Mouse (Mus musculus) forelimb bud, embryonic 11.5 days (tissue): Measurements from ENCODE around the gene Chst3.
"Not testable (repeated sequence)": the region's sequence is repeated elsewhere in the genome, so short reads cannot be mapped to it uniquely, and the experiment has no call there.

ENCODE experiments used
- DNase-seq: peaks from one replicate; pipeline ENCODE4 v3.0.0-alpha.2; 2012; ENCODE audit warnings: low read depth, low spot score

Chst3 gene

GRCm38 (mm10) chr10:60234006-60234405, 14.9 kb upstream of the Chst3 start:
- DNase-seq, result no peak

- DNase-seq, result no peak
Measured at GRCm38 (mm10) chr10:60230321-60231088, 11.4 kb upstream of the Chst3 start.

GRCm38 (mm10) chr10:60229113-60229512, 10.1 kb upstream of the Chst3 start:
- no peak for DNase-seq

DNA sequence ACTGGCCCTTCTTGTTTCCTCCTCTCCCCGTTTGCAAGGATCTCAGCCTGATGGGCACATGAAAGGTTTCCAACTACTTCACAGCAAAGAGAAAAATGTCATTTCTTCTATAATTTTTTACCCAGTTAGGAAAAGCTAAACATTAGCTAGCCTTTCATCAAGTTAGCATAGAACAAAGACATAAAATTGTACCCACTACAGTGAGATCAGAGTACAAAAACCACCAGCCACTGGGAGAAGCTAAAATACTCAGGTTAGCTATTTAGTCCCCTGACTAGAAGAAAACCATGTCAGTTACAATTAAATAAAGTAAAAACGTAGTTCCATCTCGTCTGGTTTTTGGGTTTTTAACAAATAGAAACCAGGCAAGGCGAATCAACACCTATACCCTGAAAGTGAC, 8.6 kb upstream of the Chst3 start:
- no peak for DNase-seq

DNA sequence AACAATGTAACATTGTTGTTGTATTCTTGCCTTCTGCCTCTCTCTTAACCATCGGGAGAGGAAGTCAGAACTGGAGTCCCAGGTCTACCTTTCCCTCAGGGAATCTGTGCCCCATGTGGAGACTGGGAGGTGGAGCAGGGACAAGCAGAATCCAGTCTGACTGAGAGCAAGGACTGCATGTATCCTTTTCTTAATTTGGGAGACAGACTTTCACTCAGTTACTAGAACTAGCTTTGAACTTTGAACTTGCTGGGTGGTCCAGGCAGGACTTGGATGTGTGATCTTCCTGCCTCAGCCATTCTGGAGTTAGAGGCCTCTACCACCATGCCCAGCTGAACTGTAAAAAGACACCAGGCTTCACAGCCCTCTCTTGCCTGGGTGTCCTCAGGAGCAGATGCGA, 5.5 kb upstream of the Chst3 start:
- DNase-seq, result no peak

GRCm38 (mm10) chr10:60221571-60222259, 2.7 kb upstream of the Chst3 start:
- not testable (repeated sequence) for DNase-seq

- no peak for DNase-seq
Measured at GRCm38 (mm10) chr10:60220607-60221006, 1.5 kb upstream of the Chst3 start.

DNA sequence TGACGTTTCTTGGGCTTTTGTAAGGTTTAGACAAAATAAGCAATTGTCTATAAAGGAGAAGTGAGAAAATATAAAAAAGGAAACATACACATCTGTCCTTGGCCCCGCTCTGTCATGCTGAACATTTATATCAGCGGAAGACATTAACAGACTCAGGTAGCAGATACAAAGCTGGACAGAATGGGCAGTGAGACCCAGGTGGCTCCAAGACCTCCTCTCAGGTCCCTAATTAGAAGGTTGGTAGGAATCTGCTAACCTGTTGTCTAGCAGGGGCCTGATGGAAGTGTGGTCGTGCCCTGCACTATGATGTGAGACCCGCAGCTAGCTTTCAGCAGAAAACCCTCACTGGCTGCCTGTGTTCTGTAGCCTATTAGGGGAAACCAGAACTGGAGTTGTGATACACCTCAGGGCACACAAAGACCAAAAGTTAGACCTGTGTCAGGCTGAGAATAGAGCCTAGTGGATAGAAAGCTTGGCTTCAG, 1.0 kb upstream of the Chst3 start:
- DNase-seq, result no peak

- DNase-seq, result no peak
Measured at GRCm38 (mm10) chr10:60218033-60218590, 948 bp downstream of the Chst3 start.

GRCm38 (mm10) chr10:60216331-60217095, 2.5 kb downstream of the Chst3 start:
- DNase-seq, result no peak

GRCm38 (mm10) chr10:60215077-60215960, 3.7 kb downstream of the Chst3 start:
- DNase-seq, result no peak

DNA sequence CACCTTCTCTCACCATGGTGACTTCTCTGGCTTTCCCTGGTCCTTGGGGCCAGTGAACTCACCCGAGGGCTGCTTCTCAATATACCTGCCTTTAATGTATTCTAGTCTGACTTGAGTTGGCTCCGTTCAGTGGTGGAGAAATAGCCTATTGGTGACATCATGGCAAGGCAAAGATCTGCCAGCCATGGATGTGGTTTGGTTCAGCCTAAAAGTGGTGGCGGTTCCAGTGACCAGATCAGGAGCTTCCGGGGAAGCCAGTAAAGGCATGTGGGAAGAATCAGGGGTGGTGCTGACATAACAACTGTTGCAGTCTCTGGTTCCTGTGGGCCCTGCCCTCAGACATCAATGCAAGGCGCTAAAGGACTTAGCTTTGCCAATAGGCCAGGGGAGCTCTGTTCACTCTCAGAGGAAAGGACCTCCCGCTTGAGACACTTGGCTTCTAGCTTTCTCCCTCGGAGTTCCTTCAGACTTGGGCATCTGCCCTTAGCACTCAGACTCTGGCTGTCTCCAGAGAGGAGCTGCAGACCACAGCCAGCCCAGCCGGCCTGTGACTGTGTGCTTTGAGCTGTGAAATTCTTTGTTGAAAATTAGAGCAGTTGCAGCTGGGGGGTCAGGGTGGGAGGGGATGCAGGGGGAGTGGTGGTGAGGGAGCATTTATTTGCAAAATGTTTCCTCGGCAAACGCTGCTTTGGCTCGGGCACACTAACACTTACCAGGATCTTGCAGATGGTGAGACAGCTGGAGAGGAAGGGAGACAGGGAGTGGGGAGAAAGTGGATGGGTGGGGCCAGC, 6.3 kb downstream of the Chst3 start:
- DNase-seq, result no peak

DNA sequence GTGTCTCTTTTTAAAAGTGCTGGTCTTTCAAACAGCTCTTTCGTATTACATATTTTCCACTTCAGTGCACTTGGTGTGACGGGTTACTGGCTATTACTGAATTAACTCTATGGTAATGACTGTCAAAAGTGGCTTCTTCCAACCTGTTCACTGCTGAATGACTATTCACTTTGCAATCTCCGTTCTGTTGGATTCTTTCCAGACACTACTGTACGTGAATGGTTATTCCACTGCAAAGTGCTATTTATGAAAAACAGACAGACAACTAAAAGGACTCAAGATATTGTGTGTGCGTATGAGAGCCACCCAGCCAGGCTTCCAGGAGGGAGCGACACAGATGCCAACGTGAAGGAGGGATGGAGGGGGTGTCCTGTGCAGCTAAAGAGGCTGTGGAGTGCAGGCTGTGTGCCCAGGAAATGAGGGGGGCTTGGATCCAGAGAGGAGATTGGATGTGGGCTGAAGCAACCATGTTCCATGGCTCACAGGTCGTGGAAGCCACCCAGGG, 7.5 kb downstream of the Chst3 start:
- no peak for DNase-seq

GRCm38 (mm10) chr10:60210468-60210867, 8.6 kb downstream of the Chst3 start:
- no peak for DNase-seq

DNA sequence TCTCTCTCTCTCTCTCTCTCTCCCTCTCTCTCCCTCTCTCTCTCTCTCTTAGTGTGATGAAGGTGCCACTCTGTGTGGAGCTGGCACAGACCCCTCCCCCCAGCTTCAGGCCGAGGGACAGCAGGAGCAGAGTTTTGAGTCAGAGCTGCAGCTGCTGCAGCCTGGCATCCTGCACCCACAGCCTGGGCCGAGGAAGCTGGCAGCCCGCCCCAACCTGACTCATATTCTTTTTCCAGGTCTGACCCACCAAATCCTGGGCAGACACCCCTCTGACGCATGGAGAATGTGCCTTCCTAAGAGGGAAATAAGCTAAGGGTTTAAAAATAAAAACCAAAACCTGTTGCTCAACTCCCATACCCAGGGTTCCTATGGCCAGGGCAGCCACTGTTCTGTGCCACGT, 9.8 kb downstream of the Chst3 start:
- DNase-seq, result no peak

DNA sequence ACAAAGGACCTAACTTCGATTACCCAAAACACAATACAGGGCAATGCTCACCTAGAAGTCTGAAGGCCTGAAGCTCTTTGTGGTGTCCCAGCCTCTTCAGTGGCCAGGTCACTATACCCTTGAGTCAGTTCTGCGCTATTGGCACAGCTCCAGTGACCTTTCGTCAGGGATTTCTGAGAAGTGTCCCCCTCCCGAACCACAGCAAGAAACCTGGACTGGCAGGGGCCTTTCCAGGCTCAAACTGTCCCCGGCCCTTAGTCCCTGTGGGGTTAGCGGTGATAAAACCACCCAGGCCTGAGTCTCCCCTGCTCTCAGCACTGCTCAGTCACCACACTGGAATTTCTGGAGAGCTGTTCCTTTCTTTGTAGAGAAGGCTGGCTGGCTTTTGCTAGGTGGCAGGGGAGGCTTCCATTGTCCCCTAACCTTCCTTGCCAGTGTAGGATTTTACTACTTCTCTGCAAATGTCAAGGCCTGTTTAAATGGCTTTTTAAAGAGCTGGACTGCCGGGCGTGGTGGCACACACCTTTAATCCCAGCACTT, 11.8 kb downstream of the Chst3 start:
- DNase-seq, result no peak

DNA sequence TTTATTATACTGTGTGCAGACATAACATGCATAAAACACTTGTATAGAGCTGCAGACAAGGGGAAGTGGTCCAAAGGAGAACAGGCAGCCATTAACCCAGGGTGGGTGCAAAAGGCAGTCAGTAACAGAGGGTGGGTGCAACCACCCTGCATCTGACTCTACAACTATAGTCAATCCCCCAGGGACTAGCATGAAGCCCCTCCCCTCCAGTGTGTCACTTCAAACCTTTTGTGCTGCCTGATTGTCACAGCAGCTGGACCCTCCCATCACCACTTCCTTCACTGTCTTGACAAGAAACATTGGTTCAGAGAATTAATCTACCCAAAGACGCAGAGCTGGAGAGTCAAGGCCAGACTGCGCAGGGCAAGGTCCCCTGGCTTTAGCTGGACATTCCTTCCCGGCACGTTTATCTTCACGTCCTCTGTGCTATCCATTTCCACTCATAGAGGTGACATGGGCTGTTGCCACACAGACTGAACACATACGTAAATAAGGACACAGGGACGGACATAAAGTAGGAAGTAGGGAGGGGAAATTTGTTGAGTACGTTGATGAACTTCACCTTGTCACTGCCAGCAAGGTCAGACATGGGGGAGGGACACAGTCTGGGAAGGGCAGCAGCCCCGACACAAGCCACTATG, 13.3 kb downstream of the Chst3 start:
- no peak for DNase-seq

- peak; percentile 47 for DNase-seq
Measured at GRCm38 (mm10) chr10:60202785-60203184, 16.3 kb downstream of the Chst3 start.

DNA sequence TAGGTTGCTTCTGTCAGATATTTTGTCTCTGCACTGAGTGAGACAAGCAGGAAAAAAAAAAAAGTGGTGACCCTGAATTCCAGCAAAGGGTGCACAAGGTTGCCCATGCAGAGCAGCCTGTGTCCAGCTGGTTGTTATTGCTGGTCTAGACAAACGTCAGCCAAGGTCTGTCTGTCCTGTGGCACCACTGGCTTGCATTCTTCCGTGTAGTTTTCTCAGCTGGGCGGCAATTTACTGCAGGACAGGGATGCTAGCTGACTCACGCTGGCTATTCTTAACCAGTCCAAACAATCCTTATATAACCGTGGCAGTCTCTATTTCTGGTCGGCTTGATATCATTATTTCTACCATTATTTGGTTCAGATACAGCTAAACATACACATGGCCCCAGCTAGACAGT, 18.1 kb downstream of the Chst3 start:
- no peak for DNase-seq
